Mouse (Mus musculus): ENCODE measurements around the gene Igsf8. TPM values are rescaled to one million over a fixed set of nuclear protein-coding genes. Genes with fewer than 3 reads are reported as not detected.

Gene Igsf8
- polyA plus RNA-seq, 1 experiment from 2014 or later = 54.4 TPM

DNA sequence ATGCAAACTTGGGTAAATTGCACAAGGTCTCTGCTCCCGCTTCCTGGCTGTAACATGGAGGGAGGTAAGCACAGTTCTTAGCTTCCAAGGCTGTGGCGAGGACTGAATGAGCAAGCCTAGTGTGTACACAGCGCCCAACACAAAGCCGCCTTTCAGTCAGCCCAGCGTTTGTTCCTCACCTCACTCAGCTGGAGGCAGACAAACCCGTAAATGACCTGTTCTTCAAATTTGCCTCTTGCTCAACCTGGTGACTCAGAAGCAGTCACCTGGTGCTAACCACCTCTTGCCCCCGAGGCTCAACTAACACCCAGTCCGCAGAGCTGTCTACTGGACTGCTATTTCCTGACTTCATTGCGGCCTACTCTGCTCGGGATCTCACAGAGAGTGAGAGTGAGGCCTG lies 46.5 kb downstream of the Igsf8 start:
- Histone ChIP-seq H3K9me3 (replicated peaks) (no peaks in the 10 kb centered on the region), H3K36me3 (no peaks in the 10 kb centered on the region), H3K4me3 (replicated peaks) (no peak overlapping the region), H3K4me1 (peaks cover 52% of the 10 kb centered on the region), H3K4me2 (no peak overlapping the region), H3K27me3 (no peaks in the 10 kb centered on the region), H3K9ac (no peak overlapping the region), H3K27ac (peak overlapping the region; percentile 15; the same call in 1 of the 2 replicates)
- WGBS = 64% methylated on average over 10 of the region's 10 CpGs
- no peak for ATAC-seq (replicated peaks; ENCODE audit: low FRiP score)

DNA sequence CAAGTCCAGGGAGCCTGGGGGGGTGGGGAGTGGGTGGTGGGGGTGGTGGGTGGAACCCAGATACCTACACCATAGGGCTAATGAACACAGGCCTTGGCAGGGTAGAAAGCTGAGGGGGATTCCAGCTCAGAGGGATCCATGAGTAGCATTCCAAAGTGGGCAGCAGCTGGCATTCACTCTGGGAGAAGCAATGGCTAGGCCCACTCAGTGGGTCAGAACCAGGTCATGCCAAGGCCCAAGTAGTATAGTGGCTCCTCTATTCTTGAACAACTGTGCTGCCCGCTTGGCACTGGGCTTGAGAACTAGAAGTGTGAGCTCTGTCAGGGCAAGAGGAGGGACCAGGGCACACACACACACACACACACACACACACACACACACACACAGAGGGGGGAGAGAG lies 47.0 kb downstream of the Igsf8 start:
- no peaks in the 10 kb centered on the region for H3K9me3 ChIP-seq (replicated peaks)
- no peak overlapping the region for H3K4me3 ChIP-seq (replicated peaks)
- no peak overlapping the region for H3K9ac ChIP-seq
- H3K4me1 ChIP-seq = peaks cover 52% of the 10 kb centered on the region
- no peaks in the 10 kb centered on the region for H3K36me3 ChIP-seq
- no peak overlapping the region for H3K4me2 ChIP-seq
- 100% methylated on average over 1 of the region's 1 CpGs for WGBS
- H3K27ac ChIP-seq = no peak overlapping the region
- no peak for ATAC-seq (replicated peaks; ENCODE audit: low FRiP score)
- H3K27me3 ChIP-seq = no peaks in the 10 kb centered on the region

DNA sequence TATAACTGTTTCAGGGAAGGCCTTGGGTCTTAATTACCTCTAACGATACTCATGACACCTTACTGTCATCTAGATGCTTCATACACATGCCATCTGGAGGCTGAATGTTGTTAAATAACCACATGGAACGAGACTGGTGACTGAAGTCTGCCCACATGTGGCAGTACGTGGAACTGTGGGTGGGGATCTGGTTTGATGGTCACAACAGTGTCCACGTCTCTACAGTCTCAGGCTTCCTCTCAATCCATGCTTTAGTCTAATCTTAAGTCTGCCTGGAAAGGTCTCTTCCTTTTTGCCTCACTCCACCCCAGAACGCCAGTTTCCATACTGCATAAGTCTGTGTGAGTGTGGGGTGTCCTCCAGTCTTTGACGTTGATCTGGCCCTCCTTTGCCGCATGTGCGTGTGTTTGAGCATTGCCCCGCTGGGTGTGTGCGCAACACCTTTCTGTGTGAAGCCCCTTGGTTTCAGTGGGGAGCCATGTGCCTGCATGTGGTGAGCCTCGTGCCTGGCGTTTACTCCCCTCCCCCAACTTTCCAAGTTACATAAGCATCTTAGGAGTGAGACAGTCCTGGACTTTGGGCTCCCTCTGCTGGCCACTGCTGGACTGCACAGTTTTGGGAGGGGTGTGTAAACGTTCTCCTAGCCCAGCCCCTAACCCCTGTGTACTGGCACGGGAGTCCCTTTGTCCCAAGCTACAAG lies 48.4 kb downstream of the Igsf8 start:
- peak overlapping the region; percentile 80 for H3K4me2 ChIP-seq
- 1% methylated on average over 14 of the region's 14 CpGs for WGBS
- peaks cover 55% of the 10 kb centered on the region for H3K4me1 ChIP-seq
- ATAC-seq (replicated peaks; ENCODE audit: low FRiP score) = peak; percentile 75
- H3K27me3 ChIP-seq = no peaks in the 10 kb centered on the region
- peak overlapping the region; percentile 39 for H3K4me3 ChIP-seq (replicated peaks)
- no peaks in the 10 kb centered on the region for H3K36me3 ChIP-seq
- H3K27ac ChIP-seq = peak overlapping the region; percentile 93
- peak overlapping the region; percentile 51 for H3K9ac ChIP-seq
- H3K9me3 ChIP-seq (replicated peaks) = no peaks in the 10 kb centered on the region

DNA sequence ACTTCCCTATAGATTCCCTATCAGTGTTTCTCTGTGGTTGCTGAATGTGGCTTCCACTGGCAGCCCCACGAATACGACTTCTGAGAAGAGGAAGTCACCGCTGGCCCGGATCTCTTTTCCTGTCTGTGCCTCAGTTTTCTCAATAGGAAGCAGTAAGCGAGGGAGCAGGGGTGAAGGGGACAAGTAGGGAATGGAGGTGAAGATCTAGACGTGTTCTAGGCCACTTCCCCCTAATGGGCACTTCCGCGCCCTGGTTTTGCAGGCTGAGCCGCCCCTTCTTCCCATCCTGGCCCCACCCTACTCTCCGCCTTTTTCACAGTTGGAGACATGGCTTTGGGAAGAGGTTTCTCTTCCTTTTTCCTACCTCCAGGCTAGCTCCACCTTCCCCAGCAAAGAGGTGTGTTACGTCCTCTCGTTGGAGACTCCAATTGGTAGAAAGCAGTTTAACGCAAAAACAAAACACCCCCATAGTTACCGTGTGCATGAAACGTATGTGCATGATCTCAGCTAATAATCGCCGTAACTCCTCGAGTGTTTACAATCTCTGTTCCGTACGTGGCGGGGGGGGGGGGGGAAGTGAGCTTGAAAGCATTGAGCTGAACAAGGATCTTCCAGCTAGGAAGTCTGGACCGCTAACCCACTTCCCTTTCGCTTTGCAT lies 49.9 kb downstream of the Igsf8 start:
- H3K27ac ChIP-seq = peak overlapping the region; percentile 93
- H3K4me3 ChIP-seq (replicated peaks) = peak overlapping the region; percentile 68
- peak overlapping the region; percentile 96 for H3K4me2 ChIP-seq
- ATAC-seq (replicated peaks; ENCODE audit: low FRiP score) = peak; percentile 23
- 2% methylated on average over 23 of the region's 23 CpGs for WGBS
- H3K4me1 ChIP-seq = peaks cover 52% of the 10 kb centered on the region
- peak overlapping the region; percentile 68 for H3K9ac ChIP-seq
- 0 out of 2 replicates have a peak, but pooled peaks cover under 1% of the 10 kb centered on the region for H3K36me3 ChIP-seq
- H3K9me3 ChIP-seq (replicated peaks) = no peaks in the 10 kb centered on the region
- H3K27me3 ChIP-seq = no peaks in the 10 kb centered on the region

DNA sequence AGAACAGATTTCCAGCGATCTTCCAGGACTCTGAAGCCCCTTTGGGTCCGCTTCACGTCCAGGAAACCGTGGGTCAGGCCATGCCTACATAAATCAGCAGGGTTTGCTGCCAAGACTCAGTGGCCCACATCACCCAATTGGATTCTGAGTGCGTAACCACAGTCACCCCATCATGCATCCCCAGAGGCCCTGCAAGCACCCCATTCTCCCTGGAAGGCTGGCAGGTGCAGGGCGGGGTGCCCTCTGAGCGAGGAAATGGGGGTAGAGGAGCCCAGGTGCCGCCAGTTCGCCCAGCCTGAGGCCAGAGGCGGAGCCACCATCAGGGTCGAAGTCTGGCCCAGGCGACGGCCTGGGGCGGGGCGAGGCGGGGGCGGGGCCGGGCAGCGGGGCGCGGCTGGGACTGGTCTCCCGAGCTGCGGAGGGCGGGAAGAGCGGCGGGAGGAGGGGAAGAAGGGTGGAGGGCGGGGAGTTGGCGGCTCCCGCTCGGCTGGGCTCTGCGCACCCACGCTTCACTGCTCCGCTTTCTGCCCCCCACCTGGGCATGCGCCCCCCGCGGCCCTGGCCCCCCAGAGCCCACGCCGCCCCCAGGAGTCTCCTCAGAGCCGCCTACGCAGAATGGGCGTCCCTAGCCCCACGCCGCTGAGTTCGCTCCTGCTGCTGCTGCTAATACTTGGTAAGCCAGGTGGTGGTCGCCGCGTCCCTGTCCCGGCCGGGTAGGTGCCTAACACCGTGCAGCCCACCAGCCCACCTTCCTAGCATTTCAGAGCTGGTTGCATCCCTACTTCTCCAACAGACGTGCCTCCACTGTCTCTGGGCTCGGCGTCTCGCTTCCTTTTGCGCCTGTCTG lies 50.7 kb downstream of the Igsf8 start:
- Histone ChIP-seq H3K36me3 (0 out of 2 replicates have a peak, but pooled peaks cover 3% of the 10 kb centered on the region), H3K4me2 (peak overlapping the region; percentile 96), H3K9ac (peak overlapping the region; percentile 68), H3K4me3 (replicated peaks) (peak overlapping the region; percentile 68), H3K27me3 (no peaks in the 10 kb centered on the region), H3K9me3 (replicated peaks) (no peaks in the 10 kb centered on the region), H3K27ac (peak overlapping the region; percentile 93), H3K4me1 (peaks cover 48% of the 10 kb centered on the region)
- under 1% methylated on average over 37 of the region's 55 CpGs for WGBS
- ATAC-seq (replicated peaks; ENCODE audit: low FRiP score) = peak; percentile 86

DNA sequence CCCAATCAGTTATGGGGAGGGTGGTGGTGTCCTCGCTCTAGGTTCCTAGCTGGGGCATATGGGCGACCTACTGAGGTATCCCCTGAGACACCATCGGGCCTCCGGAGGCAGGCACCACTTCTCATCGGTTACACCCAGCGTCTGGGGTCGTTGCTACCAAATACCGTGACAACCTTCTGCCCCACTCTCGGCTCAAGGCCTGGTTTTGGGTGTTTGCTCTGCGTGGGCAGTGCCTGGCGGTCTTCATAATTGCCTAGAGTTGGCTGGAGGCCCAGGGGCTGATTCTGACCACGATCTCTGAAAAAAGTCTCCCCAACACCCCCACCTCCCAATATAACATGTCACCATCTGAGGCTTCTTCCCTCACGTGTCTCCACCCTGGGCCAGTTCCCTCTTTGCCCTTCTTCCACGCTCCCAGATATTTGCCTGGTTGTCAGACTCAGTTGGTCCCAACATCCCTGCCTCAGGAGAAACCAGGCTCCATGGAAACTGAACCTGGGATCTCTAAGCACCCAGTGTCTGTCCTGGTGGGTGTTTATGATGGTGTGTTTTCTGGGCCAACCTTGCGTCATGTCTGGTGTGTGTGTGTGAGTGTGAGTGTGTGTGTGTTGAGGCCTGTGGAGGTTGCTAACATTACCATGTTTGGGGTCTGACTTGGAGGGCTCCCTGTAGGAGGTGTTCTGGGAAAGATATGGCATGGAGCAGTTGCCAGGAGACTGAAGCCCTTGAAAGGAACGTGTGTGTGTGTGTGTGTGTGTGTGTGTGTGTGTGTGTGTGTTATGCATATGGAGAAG lies 51.5 kb downstream of the Igsf8 start:
- H3K9me3 ChIP-seq (replicated peaks) = no peaks in the 10 kb centered on the region
- H3K4me3 ChIP-seq (replicated peaks) = peak overlapping the region; percentile 68
- peak; percentile 29 for ATAC-seq (replicated peaks; ENCODE audit: low FRiP score)
- WGBS = 12% methylated on average over 16 of the region's 16 CpGs
- peaks cover 53% of the 10 kb centered on the region for H3K4me1 ChIP-seq
- H3K27me3 ChIP-seq = no peaks in the 10 kb centered on the region
- peaks cover 8% of the 10 kb centered on the region for H3K36me3 ChIP-seq
- peak overlapping the region; percentile 96 for H3K4me2 ChIP-seq
- peak overlapping the region; percentile 93 for H3K27ac ChIP-seq
- peak overlapping the region; percentile 68 for H3K9ac ChIP-seq

GRCm38 (mm10) chr1:172313613-172314411 lies 52.4 kb downstream of the Igsf8 start:
- peaks cover 51% of the 10 kb centered on the region for H3K4me1 ChIP-seq
- H3K36me3 ChIP-seq = peaks cover 16% of the 10 kb centered on the region
- no peak for ATAC-seq (replicated peaks; ENCODE audit: low FRiP score)
- H3K9me3 ChIP-seq (replicated peaks) = no peaks in the 10 kb centered on the region
- H3K4me3 ChIP-seq (replicated peaks) = peak overlapping the region; percentile 68
- peak overlapping the region; percentile 96 for H3K4me2 ChIP-seq
- no peak overlapping the region for H3K27ac ChIP-seq
- no peak overlapping the region for H3K9ac ChIP-seq
- 75% methylated on average over 10 of the region's 10 CpGs for WGBS
- no peaks in the 10 kb centered on the region for H3K27me3 ChIP-seq

- no peaks in the 10 kb centered on the region for H3K9me3 ChIP-seq (replicated peaks)
- WGBS = 74% methylated on average over 3 of the region's 3 CpGs
- H3K9ac ChIP-seq = no peak overlapping the region
- no peak overlapping the region for H3K4me3 ChIP-seq (replicated peaks)
- no peak overlapping the region for H3K4me2 ChIP-seq
- ATAC-seq (replicated peaks; ENCODE audit: low FRiP score) = no peak
- H3K27me3 ChIP-seq = no peaks in the 10 kb centered on the region
- peaks cover 24% of the 10 kb centered on the region for H3K36me3 ChIP-seq
- H3K27ac ChIP-seq = no peak overlapping the region
- H3K4me1 ChIP-seq = peaks cover 51% of the 10 kb centered on the region
These were observed 53.5 kb downstream of the Igsf8 start for GRCm38 (mm10) chr1:172314911-172315310.

GRCm38 (mm10) chr1:172317431-172317830 lies 56.0 kb downstream of the Igsf8 start:
- no peaks in the 10 kb centered on the region for H3K27me3 ChIP-seq
- peaks cover 36% of the 10 kb centered on the region for H3K4me1 ChIP-seq
- 64% methylated on average over 18 of the region's 18 CpGs for WGBS
- no peak overlapping the region for H3K4me2 ChIP-seq
- H3K27ac ChIP-seq = no peak overlapping the region
- H3K4me3 ChIP-seq (replicated peaks) = no peak overlapping the region
- ATAC-seq (replicated peaks; ENCODE audit: low FRiP score) = no peak
- peaks cover 40% of the 10 kb centered on the region for H3K36me3 ChIP-seq
- H3K9ac ChIP-seq = no peak overlapping the region
- H3K9me3 ChIP-seq (replicated peaks) = no peaks in the 10 kb centered on the region

GRCm38 (mm10) chr1:172317946-172318345 lies 56.5 kb downstream of the Igsf8 start:
- ATAC-seq (replicated peaks; ENCODE audit: low FRiP score) = no peak
- Histone ChIP-seq H3K4me1 (peaks cover 32% of the 10 kb centered on the region), H3K36me3 (peaks cover 40% of the 10 kb centered on the region), H3K9me3 (replicated peaks) (no peaks in the 10 kb centered on the region), H3K27ac (no peak overlapping the region), H3K27me3 (no peaks in the 10 kb centered on the region), H3K4me3 (replicated peaks) (no peak overlapping the region), H3K4me2 (no peak overlapping the region), H3K9ac (no peak overlapping the region)
- 76% methylated on average over 15 of the region's 15 CpGs for WGBS

Measured in kidney, embryonic 15.5 days (tissue).